Mouse (Mus musculus): ENCODE results near the gene Ccdc17. TPM values are rescaled to one million over a fixed set of nuclear protein-coding genes. Genes with fewer than 3 reads are reported as not detected.

Gene Ccdc17
- total RNA-seq (2023) = 6.8 and 8.6 TPM in 2 replicates

GRCm38 (mm10) chr4:116596379-116596778 is at the start of gene Ccdc17:
Gene Ccdc17 (plus strand): TSS chr4:116596654.

GRCm38 (mm10) chr4:116555413-116556300 is 40.8 kb upstream of the Ccdc17 start, which contains the start of gene Tmem69:
Gene Tmem69 (minus strand): TSS chr4:116555936.

GRCm38 (mm10) chr4:116557306-116558121 is 38.9 kb upstream of the Ccdc17 start, which contains the start of gene Gpbp1l1:
Gene Gpbp1l1 (plus strand): TSS chr4:116557658.

GRCm38 (mm10) chr4:116627722-116628662 is 31.5 kb downstream of the Ccdc17 start, which contains the start of gene Nasp:
Gene Nasp (minus strand): TSS chr4:116627941.

Other genes with a start within 250 kb of the Ccdc17 start
- gene Mast2, start 132.5 kb upstream of the Ccdc17 start, total RNA-seq (2023) = 18.3 and 19.9 TPM in 2 replicates
- gene Ipp, start 89.1 kb upstream of the Ccdc17 start, total RNA-seq (2023) = 3.9 and 5.0 TPM in 2 replicates
- 5.2 and 5.4 TPM in 2 replicates for gene Tmem69, start 40.7 kb upstream of the Ccdc17 start, total RNA-seq (2023)
- 89.6 and 106 TPM in 2 replicates for gene Gpbp1l1, start 39.0 kb upstream of the Ccdc17 start, total RNA-seq (2023)
- gene Nasp, start 31.3 kb downstream of the Ccdc17 start, total RNA-seq (2023) = 59.3 and 72.8 TPM in 2 replicates
- 199 and 214 TPM in 2 replicates for gene Akr1a1, start 55.0 kb downstream of the Ccdc17 start, total RNA-seq (2023)
- 83.8 and 98.8 TPM in 2 replicates for gene Prdx1, start 88.9 kb downstream of the Ccdc17 start, total RNA-seq (2023)
- 1.5 and 2.7 TPM in 2 replicates for gene Mmachc, start 111.8 kb downstream of the Ccdc17 start, total RNA-seq (2023)
- 9.9 and 13.5 TPM in 2 replicates for gene Ccdc163, start 111.9 kb downstream of the Ccdc17 start, total RNA-seq (2023)
- gene Tesk2, start 124.3 kb downstream of the Ccdc17 start, total RNA-seq (2023) = 33.0 and 44.2 TPM in 2 replicates
- gene Toe1, start 211.0 kb downstream of the Ccdc17 start, total RNA-seq (2023) = 11.6 and 16.3 TPM in 2 replicates
- 4.5 and 8.2 TPM in 2 replicates for gene Mutyh, start 211.1 kb downstream of the Ccdc17 start, total RNA-seq (2023)
- not detected in 2 replicates for gene Hpdl, start 225.1 kb downstream of the Ccdc17 start, total RNA-seq (2023)